Mouse (Mus musculus) kidney, adult 2 months (tissue): ENCODE measurements at regions not wholly inside any gene's neighbourhood (a gene's known extent, or its start where the extent isn't known, plus 50 kb on each side); places are given as distances from the start of the nearest gene placed in this dataset.

ENCODE experiments used
- CTCF ChIP-seq: fragments of 200-500 bp; conservative IDR thresholded peaks from 2 replicates; pipeline ENCODE4 v1.5.1; 2011; ENCODE audit warnings: low read depth, mild to moderate bottlenecking, control low read depth, low read length, moderate library complexity, mixed read lengths; ENCODE audit not compliant: insufficient read depth, insufficient read length
- POLR2A ChIP-seq: fragments of 200-500 bp; IDR thresholded peaks from one replicate; pipeline ENCODE4 v1.6.1; 2011; ENCODE audit warnings: low read depth, low read length, control low read depth

DNA sequence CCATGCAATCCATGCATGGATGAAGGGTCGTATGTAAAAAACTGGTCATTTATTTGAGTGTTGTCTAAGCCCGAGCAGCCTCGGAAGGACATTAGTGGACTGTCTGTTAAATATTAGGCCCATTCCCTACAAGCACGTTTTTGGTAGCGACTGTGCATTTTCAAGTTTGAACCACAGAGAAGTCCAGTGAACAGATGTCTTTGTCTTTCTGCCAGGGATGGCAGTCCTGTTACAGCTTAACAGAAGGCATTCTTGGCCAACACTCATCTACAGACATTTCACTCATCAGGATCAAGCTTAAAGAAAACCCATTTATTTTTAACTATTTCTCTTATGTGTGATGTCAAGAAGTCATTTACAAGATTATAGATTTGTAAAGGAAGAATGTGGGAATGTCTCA lies 1129.2 kb upstream of the Lrrtm3 start:
- TF ChIP-seq CTCF = no peak
- no peak for TF ChIP-seq POLR2A
